Mouse (Mus musculus) gastrocnemius, adult 18-20 months (tissue): ENCODE measurements around the gene Olfr1357. TPM values are rescaled to one million over a fixed set of nuclear protein-coding genes. Genes with fewer than 3 reads are reported as not detected.

Source experiments
- DNase-seq: peaks from one replicate; pipeline ENCODE4 v3.0.0; 2021; ENCODE audit warnings: low spot score
- total RNA-seq, 2 experiments: library from RNA; stranded (reverse); gene quantifications; 2 replicates each; pipeline ENCODE4 v1.2.3; 2021

Olfr1357 gene
- total RNA-seq, 2 experiments from 2014 or later = not detected

GRCm38 (mm10) chr10:78581121-78581520 lies 36.8 kb downstream of the Olfr1357 start:
- DNase-seq = no peak

GRCm38 (mm10) chr10:78578204-78578603 lies 39.7 kb downstream of the Olfr1357 start:
- no peak for DNase-seq

- no peak for DNase-seq
Observed at GRCm38 (mm10) chr10:78576435-78577184, 41.3 kb downstream of the Olfr1357 start.

GRCm38 (mm10) chr10:78575690-78576089 lies 42.2 kb downstream of the Olfr1357 start:
- DNase-seq = no peak

GRCm38 (mm10) chr10:78575105-78575632 lies 42.7 kb downstream of the Olfr1357 start:
- DNase-seq = no peak

- peak; percentile 95 for DNase-seq
Observed at GRCm38 (mm10) chr10:78574250-78575104, 43.4 kb downstream of the Olfr1357 start, which contains the start of gene Ilvbl. Gene Ilvbl (plus strand): TSS chr10:78574346.

- DNase-seq = no peak
Observed at GRCm38 (mm10) chr10:78573226-78573625, 44.6 kb downstream of the Olfr1357 start.

- DNase-seq = no peak
Observed at GRCm38 (mm10) chr10:78570897-78571296, 47.0 kb downstream of the Olfr1357 start.

GRCm38 (mm10) chr10:78570416-78570815 lies 47.5 kb downstream of the Olfr1357 start:
- DNase-seq = no peak

- no peak for DNase-seq
Observed at GRCm38 (mm10) chr10:78569686-78570085, 48.2 kb downstream of the Olfr1357 start.

GRCm38 (mm10) chr10:78569191-78569590 lies 48.7 kb downstream of the Olfr1357 start:
- no peak for DNase-seq

GRCm38 (mm10) chr10:78565070-78565469 lies 52.8 kb downstream of the Olfr1357 start:
- DNase-seq = no peak

Other genes starting within 250 kb of the Olfr1357 start
- 10 to 100 TPM; 60.3 to 70.5 TPM for gene Rrp1, start 205.0 kb downstream of the Olfr1357 start, total RNA-seq
- gene Cstb, start 192.4 kb downstream of the Olfr1357 start, total RNA-seq = 10 to 100 TPM; 10.1 to 17.7 TPM
- 1 to 10 TPM; 6.2 to 7.1 TPM for gene Pdxk, start 153.1 kb downstream of the Olfr1357 start, total RNA-seq
- not detected for gene Olfr1358, start 100.6 kb downstream of the Olfr1357 start, total RNA-seq
- gene Ilvbl, start 43.7 kb downstream of the Olfr1357 start, total RNA-seq = 10 to 100 TPM in 1 of 2 experiments, 1 to 10 TPM in 1; 7.9 to 14.8 TPM
- 1 to 10 TPM; 3.3 to 4.0 TPM for gene Syde1, start 26.1 kb downstream of the Olfr1357 start, total RNA-seq
- not detected for gene Casp14, start 100.2 kb upstream of the Olfr1357 start, total RNA-seq
- not detected for gene Ccdc105, start 135.0 kb upstream of the Olfr1357 start, total RNA-seq
- gene Slc1a6, start 162.4 kb upstream of the Olfr1357 start, total RNA-seq = not detected
- gene Olfr1356, start 234.1 kb upstream of the Olfr1357 start, total RNA-seq = not detected